Mouse (Mus musculus): ENCODE results near the gene Adam1a.
"Not testable (repeated sequence)": the region's sequence is repeated elsewhere in the genome, so short reads cannot be mapped to it uniquely, and the experiment has no call there.

Gene Adam1a

GRCm38 (mm10) chr5:121562436-121562835 is 17.2 kb upstream of the Adam1a start:
- no peak for DNase-seq

GRCm38 (mm10) chr5:121549196-121549595 is 3.9 kb upstream of the Adam1a start:
- no peak for DNase-seq

GRCm38 (mm10) chr5:121547084-121547483 is 1.8 kb upstream of the Adam1a start:
- no peak for DNase-seq

GRCm38 (mm10) chr5:121546530-121546895 is 1.2 kb upstream of the Adam1a start:
- DNase-seq = peak; percentile 75

GRCm38 (mm10) chr5:121545793-121546529 is 679 bp upstream of the Adam1a start, which contains the start of gene Mapkapk5:
Gene Mapkapk5, minus strand, starts transcription at chr5:121545905.
- DNase-seq = peak; percentile 96

- no peak for DNase-seq
Measured at GRCm38 (mm10) chr5:121543370-121543769, 1.9 kb downstream of the Adam1a start.

GRCm38 (mm10) chr5:121541235-121541634 is 4.0 kb downstream of the Adam1a start:
- DNase-seq = no peak

GRCm38 (mm10) chr5:121540066-121540465 is 5.2 kb downstream of the Adam1a start:
- DNase-seq = no peak

- DNase-seq = no peak
Measured at GRCm38 (mm10) chr5:121537588-121537987, 7.7 kb downstream of the Adam1a start.

GRCm38 (mm10) chr5:121536921-121537555 is 8.2 kb downstream of the Adam1a start:
- DNase-seq = no peak

- no peak for DNase-seq
Measured at GRCm38 (mm10) chr5:121535116-121535515, 10.2 kb downstream of the Adam1a start.

GRCm38 (mm10) chr5:121534521-121534920 is 10.8 kb downstream of the Adam1a start:
- peak; percentile 27 for DNase-seq

GRCm38 (mm10) chr5:121526961-121527360 is 18.3 kb downstream of the Adam1a start:
- DNase-seq = no peak

- no peak for DNase-seq
Measured at GRCm38 (mm10) chr5:121526526-121526925, 18.8 kb downstream of the Adam1a start.

GRCm38 (mm10) chr5:121525774-121526450 is 19.4 kb downstream of the Adam1a start:
- DNase-seq = no peak

GRCm38 (mm10) chr5:121519758-121520157 is 25.5 kb downstream of the Adam1a start:
- not testable (repeated sequence) for DNase-seq

GRCm38 (mm10) chr5:121518983-121519382 is 26.3 kb downstream of the Adam1a start:
- DNase-seq = no peak

GRCm38 (mm10) chr5:121510009-121510408 is 35.3 kb downstream of the Adam1a start:
- DNase-seq = no peak

GRCm38 (mm10) chr5:121506846-121507245 is 38.4 kb downstream of the Adam1a start:
- DNase-seq = no peak

GRCm38 (mm10) chr5:121503231-121503630 is 42.1 kb downstream of the Adam1a start, which contains the start of gene Adam1b:
Gene Adam1b, minus strand, starts transcription at chr5:121503435.
- DNase-seq = no peak

- DNase-seq = not testable (repeated sequence)
Measured at GRCm38 (mm10) chr5:121501424-121501996, 43.8 kb downstream of the Adam1a start.

GRCm38 (mm10) chr5:121500719-121501118 is 44.6 kb downstream of the Adam1a start:
- no peak for DNase-seq

GRCm38 (mm10) chr5:121493305-121493704 is 52.0 kb downstream of the Adam1a start:
- no peak for DNase-seq
